Mouse (Mus musculus) A20 (cell line): ENCODE results near the gene Rragd.
"Not testable (repeated sequence)": the region's sequence is repeated elsewhere in the genome, so short reads cannot be mapped to it uniquely, and the experiment has no call there.

ENCODE experiments used
- DNase-seq: peaks from one replicate; pipeline ENCODE4 v3.0.0-alpha.2; 2011; ENCODE audit warnings: low read depth, low spot score

The Rragd gene

DNA sequence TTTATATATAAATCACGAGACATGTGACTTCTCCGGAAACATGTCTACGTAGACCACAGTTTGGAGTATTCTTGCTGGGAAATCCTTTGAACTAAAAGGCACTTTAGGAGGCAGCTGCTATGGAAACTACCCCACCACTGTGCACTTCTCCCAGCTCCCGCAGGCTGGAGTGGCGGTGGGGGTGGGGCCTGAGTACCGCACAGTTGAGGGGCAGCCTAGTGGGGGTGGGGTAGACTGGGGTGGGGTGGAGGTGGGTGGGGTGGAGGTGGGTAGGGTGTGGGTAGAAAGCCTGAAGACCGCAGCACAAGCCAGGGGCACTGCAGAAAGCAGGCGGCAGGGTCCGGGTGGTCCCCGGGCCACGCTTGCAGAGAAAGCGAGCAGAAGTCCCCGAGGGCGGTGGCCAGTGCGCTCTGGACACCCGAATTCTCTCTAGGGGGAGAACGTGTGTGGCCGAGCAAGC is at the start of gene Rragd:
Gene Rragd (plus strand): TSS at position 322 of the 460 bp plus-strand sequence.
- no peak for DNase-seq

DNA sequence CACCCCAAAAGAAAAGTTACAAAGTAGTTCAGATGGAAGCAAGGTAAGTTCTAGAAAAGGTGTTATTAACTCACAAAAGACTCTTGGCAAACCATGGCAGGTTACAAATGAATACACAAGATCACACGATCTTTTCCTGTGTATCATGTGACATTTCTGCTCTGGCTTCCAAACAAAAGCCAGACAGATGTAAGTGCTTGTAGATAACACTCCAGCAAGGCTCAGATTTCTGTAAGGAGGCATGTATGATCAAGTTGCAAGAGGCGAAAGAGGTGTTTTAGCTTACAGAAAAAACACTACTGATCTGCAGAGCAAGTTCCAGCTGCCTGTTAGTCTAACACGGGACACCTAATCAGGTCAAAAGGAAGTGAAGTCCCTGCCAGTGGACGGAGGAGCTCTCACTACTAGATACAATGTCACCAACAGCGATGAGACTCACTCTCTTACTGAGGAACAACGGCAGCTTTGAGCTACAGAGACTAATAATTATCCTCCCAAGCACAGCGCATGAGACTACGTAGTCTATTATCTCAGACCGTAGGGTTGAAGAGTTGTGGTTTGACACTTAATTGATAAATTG is 46.0 kb upstream of the Rragd start:
- no peak for DNase-seq

DNA sequence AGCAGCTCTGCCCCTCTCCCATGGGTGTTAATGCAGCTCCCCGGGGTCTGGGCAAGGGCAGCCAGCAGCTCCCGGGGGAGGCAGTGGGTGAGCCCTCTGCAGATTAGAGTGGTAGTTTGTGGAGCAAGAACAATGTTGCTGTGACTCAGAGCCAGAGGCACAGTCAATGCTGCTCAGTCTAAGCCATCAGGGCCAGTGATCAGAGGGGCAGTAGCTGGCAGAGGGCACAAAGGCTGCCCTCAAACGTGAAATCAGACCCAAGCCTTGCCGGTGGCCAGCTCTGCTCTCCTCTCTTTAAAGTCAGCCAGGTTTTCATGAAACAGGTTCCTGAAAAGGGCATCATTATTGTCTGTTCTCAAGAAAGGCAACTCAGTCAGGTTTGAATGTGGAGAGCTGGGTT is 43.3 kb upstream of the Rragd start:
- DNase-seq: no peak

DNA sequence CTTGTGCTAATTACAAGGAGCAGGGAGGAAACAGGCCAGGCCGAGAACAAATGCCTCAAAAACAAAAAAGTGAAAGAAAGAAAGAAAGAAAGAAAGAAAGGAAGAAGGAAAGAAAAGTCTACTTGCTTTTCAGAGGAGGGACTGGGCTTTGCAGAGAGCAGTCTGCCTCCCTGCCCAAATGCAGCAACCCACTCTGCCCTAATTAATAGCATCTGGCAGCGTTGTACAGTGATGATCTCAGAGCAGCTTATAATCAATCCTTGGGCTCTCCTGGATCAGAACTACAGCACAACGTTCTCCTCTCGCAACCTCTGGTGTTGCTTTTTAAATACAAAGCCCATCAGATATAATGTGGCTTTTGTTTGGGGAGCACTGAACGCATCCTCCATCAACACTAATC is 42.9 kb upstream of the Rragd start:
- DNase-seq: no peak

DNA sequence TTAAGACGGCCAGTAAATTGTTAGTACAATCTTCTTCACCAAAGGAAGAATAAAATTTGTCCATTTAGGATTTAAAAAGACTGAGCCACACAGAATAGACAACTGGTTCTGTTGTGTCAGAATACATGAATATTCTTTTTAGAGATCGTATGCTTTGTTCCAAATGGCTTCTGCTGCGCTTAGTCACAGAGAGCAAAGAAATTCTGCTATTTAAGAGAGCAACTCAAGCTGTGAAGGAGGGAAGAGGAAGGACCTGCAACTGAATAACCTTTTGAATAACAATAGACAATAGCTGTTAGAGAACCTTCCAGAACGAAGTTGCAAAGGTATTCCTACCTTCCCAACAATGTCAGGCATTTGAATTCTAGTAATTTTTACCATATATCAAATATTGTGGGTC is 41.9 kb upstream of the Rragd start:
- DNase-seq: no peak

DNA sequence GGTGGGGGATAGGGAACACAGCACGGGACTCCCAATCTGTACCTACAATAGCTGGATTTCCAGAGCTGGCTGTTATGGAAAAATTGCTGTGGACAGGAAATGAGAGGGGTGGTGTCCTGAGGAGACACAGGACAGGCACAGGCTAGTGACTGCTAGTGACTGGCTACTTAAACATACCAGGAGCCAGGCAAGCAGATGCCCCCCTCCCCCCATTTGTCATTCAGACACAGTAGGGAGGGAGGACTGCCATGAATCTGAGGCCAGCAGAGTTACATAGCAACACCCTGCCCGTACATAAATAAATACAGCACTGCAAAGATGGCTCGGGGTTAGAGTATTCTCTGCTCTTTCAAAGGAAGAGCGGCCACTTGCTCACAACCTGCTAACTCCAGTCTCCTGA is 35.2 kb upstream of the Rragd start:
- no peak for DNase-seq

DNA sequence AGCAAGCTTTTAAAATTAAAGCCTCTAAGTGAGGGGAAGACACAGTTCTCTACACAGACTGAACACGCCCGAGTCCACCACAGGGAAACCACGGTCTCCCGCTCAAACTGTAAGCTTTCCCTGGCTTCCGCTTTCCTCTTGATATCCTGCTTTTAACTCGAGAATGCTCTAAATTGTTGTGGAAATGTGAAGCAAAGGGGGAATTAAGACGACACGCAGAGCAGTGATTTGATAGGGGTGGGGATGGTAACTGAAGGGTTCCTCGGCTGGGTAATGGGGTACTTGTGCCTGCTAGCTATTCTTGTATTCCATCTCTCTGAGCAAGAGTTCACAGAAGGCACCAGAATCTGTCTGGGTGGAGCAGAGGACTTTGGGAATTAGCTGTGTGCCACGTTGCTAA is 34.1 kb upstream of the Rragd start:
- DNase-seq: no peak

DNA sequence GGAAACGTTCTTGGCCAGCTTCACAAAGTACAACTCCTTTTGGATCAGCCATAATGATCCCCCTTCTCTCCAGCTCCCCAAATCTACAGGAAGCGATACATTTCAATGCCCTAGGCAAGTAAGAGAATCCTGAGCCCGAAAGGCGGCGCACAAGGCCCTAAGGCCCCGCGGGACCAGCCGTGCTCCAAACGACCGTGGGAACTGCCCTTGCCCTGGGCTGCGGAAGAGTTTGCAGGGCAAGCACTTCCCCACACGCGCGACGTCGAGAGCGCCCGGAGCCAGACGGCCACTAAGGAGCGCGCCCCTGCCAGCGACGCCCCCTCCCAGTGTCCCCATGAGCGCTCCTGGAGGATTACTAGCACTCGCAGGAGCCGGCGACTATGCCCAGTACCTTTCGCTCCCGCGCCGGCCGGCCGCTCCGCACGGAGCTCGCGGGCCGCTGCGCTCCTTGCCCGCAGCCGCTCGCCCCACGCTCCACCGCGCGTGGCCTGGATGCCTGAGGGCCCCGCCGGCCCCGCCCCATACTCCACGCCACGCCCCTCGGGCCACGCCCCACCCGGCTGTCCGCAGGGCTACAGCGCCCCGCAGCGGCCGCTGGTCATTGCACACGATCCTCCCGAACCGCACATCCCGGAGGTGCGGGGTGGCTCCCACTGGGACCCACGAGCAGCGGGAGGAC is 32.3 kb upstream of the Rragd start, which contains the start of gene Ankrd6:
Gene Ankrd6 (minus strand): TSS at position 486 of the 679 bp plus-strand sequence.
- peak; percentile 77 for DNase-seq

DNA sequence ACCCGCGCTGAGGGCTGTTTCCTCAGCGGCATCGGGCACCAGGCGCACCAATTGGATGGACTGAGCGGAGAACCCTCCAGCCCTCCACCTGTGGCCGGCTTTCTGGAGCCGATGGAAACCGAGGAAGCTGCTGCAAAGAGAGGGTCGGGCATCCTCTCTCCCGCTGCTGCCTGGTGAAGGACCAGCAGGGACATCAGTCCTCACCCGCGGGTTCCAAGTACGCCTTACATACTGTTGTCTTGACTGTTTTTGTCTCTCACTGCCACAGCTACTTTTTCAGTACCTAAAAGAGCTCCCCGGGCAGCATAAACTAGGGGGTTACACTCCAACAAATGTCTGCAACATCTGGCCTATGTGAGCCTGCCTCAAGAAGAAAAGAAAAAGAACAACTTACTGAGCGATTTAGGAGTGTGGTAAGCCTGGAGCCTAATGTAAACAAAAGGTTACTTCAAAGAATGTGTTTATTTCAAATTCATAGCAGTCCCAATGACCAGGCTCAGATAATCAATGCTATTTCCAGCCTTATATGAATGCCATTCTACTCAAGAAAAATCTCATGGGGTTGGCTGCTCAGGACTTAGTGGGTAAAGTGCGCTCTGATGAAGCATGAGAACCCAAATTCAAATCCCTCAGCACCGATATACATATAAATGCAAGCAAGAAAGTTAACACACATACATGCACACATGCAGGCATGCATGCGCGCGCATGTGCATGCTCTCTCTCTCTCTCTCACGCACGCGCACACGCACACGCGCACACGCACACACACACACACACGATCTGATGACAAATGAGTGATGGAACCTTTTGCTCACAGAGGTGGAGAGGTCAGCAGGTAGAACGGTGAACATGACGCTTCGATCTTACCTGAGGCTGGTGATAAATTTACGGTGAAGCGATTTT is 31.5 kb upstream of the Rragd start:
- no peak for DNase-seq

DNA sequence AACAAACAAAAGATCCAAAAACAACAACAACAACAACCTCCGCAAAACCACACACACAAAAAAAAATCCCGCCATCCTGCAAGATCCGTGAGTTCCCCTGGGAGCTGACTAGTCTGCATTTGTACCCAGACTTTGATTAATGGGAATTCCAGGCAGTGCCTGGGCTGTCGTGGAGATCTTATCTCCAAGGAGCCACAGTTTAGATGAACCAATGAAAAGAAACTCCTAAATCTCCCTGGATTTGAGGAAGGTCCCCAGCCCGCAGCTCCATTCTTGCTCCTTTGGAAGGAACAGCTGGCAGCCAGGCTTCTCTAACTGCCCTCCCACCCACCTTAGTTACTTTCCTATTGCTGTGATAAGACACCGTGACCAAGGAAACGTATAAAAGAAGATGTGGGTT is 30.2 kb upstream of the Rragd start:
- DNase-seq: no peak

DNA sequence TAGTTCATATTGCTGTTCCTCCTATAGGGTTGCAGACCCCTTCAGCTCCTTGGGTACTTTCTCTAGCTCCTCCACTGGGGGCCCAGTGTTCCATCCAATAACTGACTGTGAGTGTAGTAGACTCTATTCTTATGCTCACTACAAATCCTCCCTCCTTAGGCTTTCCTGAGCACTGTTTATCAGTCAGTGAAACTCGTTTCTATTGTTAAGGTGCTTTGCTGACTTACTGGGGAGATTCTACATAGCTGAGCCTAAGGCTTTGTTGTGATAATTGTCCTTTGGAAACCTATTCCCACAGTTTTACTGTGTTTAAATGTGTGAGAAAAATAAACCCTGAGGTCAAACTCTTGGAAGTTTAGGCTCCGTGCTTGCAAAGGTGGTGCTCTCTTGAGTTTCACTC is 26.4 kb upstream of the Rragd start:
- DNase-seq: no peak

DNA sequence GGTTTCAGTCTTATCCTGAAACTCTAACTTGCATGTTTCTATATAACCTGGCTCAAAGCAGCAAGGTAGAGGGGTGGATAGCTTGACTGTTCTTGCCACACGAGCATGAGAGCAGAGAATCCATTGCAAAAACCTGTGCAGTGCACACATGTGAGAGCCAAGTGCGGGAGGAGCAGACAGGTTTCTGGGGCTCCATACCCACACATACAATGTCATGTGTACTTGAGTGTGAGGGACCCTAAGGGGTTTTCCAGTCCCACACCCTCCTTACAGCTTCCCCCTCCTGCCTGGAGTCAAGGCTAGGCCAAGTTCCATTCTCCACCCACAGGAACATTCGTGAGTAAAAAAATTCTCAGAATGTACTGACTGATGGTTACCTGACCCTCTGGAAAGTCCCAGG is 21.4 kb upstream of the Rragd start:
- DNase-seq: no peak

DNA sequence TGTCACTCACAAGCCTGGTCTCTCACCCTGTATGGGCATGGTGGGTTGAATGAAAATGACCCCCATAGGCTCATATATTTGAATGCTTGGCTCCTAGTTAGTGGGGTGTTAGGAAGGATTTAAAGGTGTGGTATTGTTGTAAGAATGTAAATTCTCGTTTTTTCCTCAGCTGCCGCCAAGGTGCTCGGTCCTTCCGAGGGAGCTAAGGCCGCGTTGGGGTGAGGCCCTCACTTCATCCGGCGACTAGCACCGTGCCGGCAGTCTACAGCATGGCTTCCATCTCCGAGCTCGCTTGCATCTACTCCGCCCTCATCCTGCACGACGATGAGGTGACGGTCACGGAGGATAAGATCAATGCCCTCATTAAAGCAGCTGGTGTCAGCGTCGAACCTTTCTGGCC is 18.2 kb upstream of the Rragd start:
- not testable (repeated sequence) for DNase-seq

DNA sequence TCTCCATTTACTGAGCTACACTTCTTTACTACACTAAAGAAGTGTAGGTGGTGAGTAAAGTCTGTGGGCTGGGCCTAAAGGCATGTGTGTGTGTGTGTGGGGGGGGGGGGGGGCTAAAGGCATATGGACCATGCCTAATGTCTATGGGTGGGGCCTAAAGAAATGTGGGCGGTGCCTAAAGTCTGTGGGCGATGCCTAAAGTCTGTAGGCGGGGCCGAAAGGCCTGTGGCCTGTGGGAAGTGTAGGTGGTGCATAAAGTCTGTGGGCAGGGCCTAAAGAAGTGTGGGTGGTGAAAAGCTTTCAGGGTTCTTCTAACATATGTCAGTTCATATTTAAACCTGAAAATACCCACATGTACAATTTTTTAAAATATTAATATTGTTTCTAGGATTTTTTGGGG is 5.5 kb upstream of the Rragd start:
- DNase-seq: no peak

DNA sequence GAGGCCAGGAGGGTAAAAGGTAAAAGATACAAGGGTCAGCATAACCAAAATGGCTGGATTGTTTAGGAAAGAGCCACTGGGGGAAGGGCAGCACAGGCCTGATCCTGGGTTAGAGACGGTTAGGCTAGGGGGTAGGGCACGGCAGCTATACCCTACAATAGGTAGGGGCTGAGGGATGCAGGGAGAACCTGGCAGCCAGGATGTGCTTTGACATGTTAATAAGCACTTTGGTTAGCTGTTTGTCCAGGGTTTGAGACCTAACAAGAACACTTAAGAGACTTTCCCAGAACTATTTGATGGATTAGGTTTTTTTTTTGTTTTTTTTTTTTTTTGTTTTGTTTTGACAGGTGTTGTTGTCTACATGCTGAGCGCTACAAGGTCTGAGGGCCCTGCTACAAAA is 2.8 kb upstream of the Rragd start:
- DNase-seq: no peak

DNA sequence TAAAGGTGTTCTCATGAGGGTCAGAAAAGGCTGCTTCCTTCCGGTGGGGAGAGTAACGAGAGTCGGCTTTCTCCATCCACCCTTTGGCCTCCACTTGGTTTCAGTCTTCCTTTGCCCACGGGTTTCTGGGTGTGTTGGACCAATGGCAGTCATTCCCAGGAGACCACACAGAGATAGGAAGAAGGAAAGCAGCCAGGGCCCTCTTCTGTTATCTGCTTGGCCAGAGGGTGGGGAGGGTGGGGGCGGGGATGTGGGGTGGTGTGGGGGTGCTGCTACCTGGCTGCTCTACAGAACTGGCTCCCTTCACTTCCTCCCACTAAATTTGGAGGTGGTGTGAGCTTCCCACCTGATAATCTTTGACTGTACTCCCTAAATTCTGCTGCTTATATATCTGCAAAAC is 1.2 kb upstream of the Rragd start:
- DNase-seq: no peak

DNA sequence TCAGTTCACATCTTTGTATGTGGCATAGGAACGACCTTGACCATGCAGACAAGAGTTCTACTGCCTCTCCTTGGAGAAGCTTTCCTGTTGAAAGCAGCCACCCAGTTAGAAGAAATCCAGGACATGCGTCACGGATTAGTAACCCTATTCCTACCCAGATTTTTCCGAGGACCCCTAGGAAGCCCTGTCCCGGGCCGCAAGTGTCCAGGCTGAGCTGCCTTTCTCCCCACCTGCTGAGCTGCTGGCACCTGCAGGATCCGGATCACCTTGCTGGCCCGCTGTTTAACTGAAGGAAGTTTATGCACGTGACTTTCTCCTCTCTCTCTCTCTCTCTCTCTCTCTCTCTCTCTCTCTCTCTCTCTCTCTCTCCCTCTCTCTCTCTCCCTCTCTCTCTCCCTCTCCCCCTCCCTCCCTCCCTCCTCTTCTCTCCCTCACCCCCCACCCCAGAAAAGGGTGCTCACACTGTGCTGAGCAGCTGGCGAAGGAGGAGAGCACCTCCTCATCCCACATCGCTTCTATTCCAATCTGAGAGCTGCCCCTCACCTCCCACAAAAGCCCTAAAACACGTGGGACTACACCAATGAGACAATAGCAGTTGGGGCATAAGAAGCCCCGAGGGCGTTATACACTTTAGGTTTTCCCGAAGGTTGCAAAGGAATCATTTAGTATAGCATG is 659 bp upstream of the Rragd start:
- DNase-seq: no peak

DNA sequence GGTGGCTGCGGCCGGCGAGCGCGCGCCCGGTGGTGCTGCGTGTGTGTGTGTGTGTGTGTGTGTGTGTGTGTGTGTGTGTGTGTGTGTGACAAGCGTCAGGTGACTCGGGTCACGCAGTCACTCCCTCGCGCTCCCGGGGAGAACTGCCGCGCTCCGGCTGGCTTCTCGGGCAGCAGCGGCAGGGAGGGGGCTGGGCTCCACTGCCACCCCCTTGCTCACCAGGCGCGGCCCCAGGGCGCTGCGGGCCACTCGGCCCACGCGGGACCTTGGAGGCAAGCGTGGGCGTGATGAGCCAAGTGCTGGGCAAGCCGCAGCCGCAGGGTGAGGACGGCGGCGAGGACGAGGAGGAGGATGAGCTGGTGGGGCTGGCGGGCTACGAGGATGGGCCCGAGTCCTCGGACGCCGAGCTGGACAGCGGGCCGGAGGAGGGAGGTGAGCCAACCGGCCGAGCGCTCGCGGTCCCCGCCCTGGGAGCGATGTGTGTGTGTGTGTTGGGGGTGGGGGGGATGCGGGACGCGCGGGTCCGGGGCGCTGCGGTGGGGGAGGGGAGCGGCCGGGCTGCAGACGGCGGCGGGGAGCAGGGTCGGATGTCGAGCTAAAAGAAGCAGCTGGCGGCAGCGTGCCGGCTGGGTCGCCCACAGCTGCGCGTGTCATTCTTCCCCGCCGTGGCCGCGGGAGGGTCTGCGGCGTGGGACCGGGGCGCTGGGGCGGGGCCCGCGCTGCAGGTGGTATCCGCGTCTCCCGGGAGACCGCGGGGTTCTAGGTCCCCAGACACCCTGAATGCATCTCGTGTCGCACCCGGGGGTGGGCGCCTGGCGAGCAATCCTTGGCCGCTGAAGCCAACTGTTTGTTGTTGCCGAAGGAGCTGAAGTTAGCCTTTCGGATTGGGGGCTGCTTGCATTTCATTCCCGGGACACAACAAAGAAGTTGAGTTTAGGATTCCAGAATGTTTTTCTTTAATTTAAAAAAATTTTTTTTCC is 629 bp downstream of the Rragd start:
- DNase-seq: no peak

DNA sequence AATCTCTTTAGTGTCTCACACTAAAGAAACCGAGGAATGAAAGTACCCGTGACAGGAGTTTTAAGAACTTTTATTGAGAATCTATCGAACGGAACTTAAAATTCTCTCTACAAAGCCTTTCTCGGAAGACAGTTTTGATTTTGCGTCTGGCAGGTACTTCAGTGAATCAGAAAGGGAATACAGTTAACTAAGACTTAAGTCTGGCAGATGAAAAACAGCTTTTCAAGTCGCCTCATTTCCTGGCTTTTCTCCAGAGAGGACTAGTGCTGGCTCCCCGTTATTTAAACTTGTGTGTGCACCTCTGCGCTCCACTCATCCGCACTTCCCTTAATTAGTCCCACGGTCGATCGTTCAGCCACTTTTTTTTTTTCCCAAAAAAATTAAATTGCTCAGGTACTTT is 1.4 kb downstream of the Rragd start:
- DNase-seq: no peak

DNA sequence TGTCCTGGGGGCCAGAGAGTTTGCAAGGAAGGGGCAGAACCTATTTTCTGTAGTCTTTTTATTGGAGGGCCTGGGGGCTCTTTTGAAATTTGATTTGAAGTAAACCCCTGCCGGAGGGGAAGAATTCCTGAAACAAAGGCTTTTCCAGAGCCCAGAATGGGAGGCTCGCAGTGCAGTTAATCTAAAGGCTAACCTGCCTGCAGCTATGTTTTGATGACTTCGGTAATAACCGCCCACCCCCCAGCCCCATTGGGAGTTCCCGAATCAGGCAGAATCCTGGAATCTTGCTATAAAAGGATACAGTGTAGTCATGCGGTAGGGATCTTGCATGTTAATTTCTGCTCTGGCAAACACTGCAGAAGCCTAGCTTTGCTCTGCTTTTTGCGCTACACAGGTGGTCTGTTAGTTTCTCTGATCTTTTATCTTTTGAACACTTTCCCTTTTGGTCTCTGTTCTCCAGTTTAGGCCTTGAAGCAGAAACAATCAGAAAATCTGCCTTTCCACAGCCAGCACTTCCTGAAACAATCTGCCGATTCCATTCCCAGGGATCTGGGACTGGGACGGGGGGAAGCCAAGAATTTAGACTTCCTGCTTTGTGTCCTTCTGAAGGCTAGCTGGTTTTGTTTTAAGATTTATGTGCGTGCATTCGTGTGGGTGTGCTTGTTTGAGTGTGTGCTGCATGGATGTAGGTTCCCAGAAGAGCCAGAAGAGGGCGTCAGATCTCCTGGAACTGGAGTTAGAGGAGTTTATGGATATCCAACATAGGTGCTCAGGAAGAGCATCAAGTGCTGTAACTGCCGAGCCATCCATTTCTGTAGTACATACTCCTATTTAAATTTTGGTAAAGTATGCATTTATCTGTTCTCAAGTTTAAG is 2.2 kb downstream of the Rragd start:
- no peak for DNase-seq
